Mouse (Mus musculus) kidney, postnatal 4 days (tissue): Measurements from ENCODE around the gene Pgls.

Experiments
- DNase-seq, 2 experiments: peaks; one replicate each; pipeline ENCODE4 v3.0.0; 2021; ENCODE audit warnings: mixed read lengths in 2 of 2

The Pgls gene

GRCm38 (mm10) chr8:71639318-71639717, 47.3 kb downstream of the Pgls start:
- DNase-seq, result no peak

- no peak for DNase-seq
Observed at GRCm38 (mm10) chr8:71645510-71645909, 53.5 kb downstream of the Pgls start.
